Mouse (Mus musculus) urinary bladder, postnatal 25 days (tissue): ENCODE measurements around the gene Klf3.
"Not testable (repeated sequence)": the region's sequence is repeated elsewhere in the genome, so short reads cannot be mapped to it uniquely, and the experiment has no call there.

Experiments used
- DNase-seq: peaks from one replicate; pipeline ENCODE4 v3.0.0; 2022; ENCODE audit warnings: low spot score

Klf3 gene

GRCm38 (mm10) chr5:64878526-64878925, 75.3 kb downstream of the Klf3 start:
- no peak for DNase-seq

- DNase-seq, result no peak
Measured at GRCm38 (mm10) chr5:64879241-64879640, 76.1 kb downstream of the Klf3 start.

- not testable (repeated sequence) for DNase-seq
Measured at GRCm38 (mm10) chr5:64881559-64881958, 78.4 kb downstream of the Klf3 start.

GRCm38 (mm10) chr5:64881976-64882375, 78.8 kb downstream of the Klf3 start:
- DNase-seq, result not testable (repeated sequence)
